Mouse (Mus musculus): Measurements from ENCODE around the gene Padi6. TPM values are rescaled to one million over a fixed set of nuclear protein-coding genes. Genes with fewer than 3 reads are reported as not detected.

Gene Padi6
- total RNA-seq, 2 experiments from 2014 or later: not detected

GRCm38 (mm10) chr4:140684141-140684871 is 58.1 kb downstream of the Padi6 start:
- DNase-seq (ENCODE audit: low spot score in 2 of 2): no peak

GRCm38 (mm10) chr4:140683608-140684007 is 58.8 kb downstream of the Padi6 start:
- TF ChIP-seq CTCF (conservative IDR thresholded peaks at IDR 0.05): no peak
- H3K27ac ChIP-seq: no peak overlapping the region

More at GRCm38 (mm10) chr4:140684141-140684871, 58.1 kb downstream of the Padi6 start:
- Histone ChIP-seq H3K27ac (no peak overlapping the region), H3K4me3 (no peak overlapping the region)
- no peak for TF ChIP-seq CTCF (conservative IDR thresholded peaks at IDR 0.05)

GRCm38 (mm10) chr4:140680731-140681397 is 61.6 kb downstream of the Padi6 start:
- Histone ChIP-seq H3K27ac (no peak overlapping the region), H3K4me3 (no peak overlapping the region)
- no peak for TF ChIP-seq CTCF (conservative IDR thresholded peaks at IDR 0.05)
- DNase-seq (ENCODE audit: low spot score in 2 of 2): no peak

More at GRCm38 (mm10) chr4:140683608-140684007, 58.8 kb downstream of the Padi6 start:
- no peak overlapping the region for H3K4me3 ChIP-seq
- DNase-seq (ENCODE audit: low spot score in 2 of 2): no peak

- TF ChIP-seq CTCF (conservative IDR thresholded peaks at IDR 0.05): peak; percentile 73
- peak overlapping the region; percentile 44; the same call in 1 of the 2 replicates for H3K4me3 ChIP-seq
- peak overlapping the region; percentile 72 for H3K27ac ChIP-seq
- peak; percentile 78 to 87 for DNase-seq (ENCODE audit: low spot score in 2 of 2)
Observed at GRCm38 (mm10) chr4:140679723-140680380, 62.6 kb downstream of the Padi6 start.

- peak in 1 of 2 experiments; percentile 52 for DNase-seq (ENCODE audit: low spot score in 2 of 2)
- H3K27ac ChIP-seq: no peak overlapping the region
Observed at GRCm38 (mm10) chr4:140679038-140679437, 63.4 kb downstream of the Padi6 start.

More at GRCm38 (mm10) chr4:140679038-140679437, 63.4 kb downstream of the Padi6 start:
- H3K4me3 ChIP-seq: no peak overlapping the region
- TF ChIP-seq CTCF (conservative IDR thresholded peaks at IDR 0.05): peak; percentile 81

Small RNA genes lying within 50 kb of the gene (microRNA-seq; reads per million reads assigned to microRNA genes)
- gene Gm23045 (0 reads per million in 2 experiments), gene Gm25951 (0 reads per million in 2 experiments)

Other genes with a start within 250 kb of the Padi6 start
- 10 to 100 TPM; 43.9 to 52.8 TPM for gene Arhgef10l, start 76.6 kb downstream of the Padi6 start, total RNA-seq (2021)
- 10 to 100 TPM; 93.0 to 93.5 TPM for gene Rcc2, start 42.1 kb downstream of the Padi6 start, total RNA-seq (2021)
- gene Padi4, start 31.6 kb upstream of the Padi6 start, total RNA-seq (2021): not detected
- not detected for gene Padi3, start 68.0 kb upstream of the Padi6 start, total RNA-seq (2021)
- not detected for gene Padi1, start 103.1 kb upstream of the Padi6 start, total RNA-seq (2021)
- gene Padi2, start 163.7 kb upstream of the Padi6 start, total RNA-seq (2021): 10 to 100 TPM; 20.2 to 26.5 TPM
- gene Sdhb, start 218.6 kb upstream of the Padi6 start, total RNA-seq (2021): 100 to 1,000 TPM; 170 to 183 TPM
- 100 to 1,000 TPM; 155 to 162 TPM for gene Atp13a2, start 244.2 kb upstream of the Padi6 start, total RNA-seq (2021)